Mouse (Mus musculus) liver, adult 2 months (tissue): ENCODE results near the gene Tm9sf4.

ENCODE experiments used
- CTCF ChIP-seq: fragments of 200-500 bp; IDR thresholded peaks from 2 replicates; pipeline ENCODE4 v1.5.1; 2011; ENCODE audit warnings: low read depth, low read length, control low read depth
- POLR2A ChIP-seq: fragments of 200-500 bp; IDR thresholded peaks from 2 replicates; pipeline ENCODE4 v1.6.1; 2011; ENCODE audit warnings: low read length, control low read depth; ENCODE audit not compliant: insufficient read depth; ENCODE audit errors: extremely low read depth

DNA sequence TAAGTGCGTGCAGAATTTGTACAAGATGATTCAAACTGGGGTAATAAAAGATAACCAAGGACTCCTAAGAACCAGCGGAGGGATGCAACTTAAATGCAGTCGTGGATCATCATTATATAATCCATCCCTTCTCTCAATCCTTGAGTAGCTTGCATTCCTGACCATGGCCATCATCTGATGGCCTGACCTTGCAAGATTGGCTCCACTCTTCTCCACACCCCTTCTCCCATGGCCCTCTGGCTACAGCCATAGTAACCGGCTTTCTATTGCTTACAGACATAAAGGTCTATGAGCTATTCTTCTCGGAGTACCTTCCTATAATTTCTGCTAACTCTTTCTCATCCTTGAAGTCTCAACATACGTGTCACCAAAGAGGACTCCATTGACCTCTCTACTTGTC lies 81.1 kb downstream of the Tm9sf4 start:
- no peak for TF ChIP-seq POLR2A
- TF ChIP-seq CTCF = no peak
